Mouse (Mus musculus): ENCODE measurements at regions not wholly inside any gene's neighbourhood (a gene's known extent, or its start where the extent isn't known, plus 50 kb on each side); places are given as distances from the start of the nearest gene placed in this dataset.
"Not testable (repeated sequence)": the region's sequence is repeated elsewhere in the genome, so short reads cannot be mapped to it uniquely, and the experiment has no call there.

DNA sequence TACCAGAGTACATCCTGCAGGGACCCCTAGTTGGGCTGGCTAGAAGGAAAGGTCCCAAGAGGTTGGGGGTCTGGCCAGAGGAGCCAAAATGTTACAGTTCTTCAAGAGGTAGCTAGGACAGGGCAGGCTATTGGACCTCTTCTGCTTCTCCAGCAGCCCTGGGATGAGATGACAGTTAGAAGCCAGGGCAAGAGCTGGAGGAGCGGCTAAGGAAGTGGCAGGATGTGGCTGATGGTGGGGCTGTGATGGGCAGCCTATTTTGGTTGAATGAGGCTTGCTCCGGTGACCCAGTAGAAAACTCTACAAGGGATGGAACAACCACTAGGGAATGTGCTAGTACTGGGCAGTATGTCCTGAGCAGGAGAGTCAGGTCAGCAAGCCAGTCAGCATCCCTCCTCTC, 82.8 kb downstream of the Ddx11 start:
- Histone ChIP-seq H3K4me2 (ENCODE audit: low read depth, low read length) (no peak overlapping the region), H3K9me3 (replicated peaks; ENCODE audit: control insufficient read depth, low read length) (no peaks in the 10 kb centered on the region), H3K36me3 (ENCODE audit: control insufficient read depth, insufficient read depth) (no peaks in the 10 kb centered on the region), H3K9ac (ENCODE audit: low read depth, low read length) (no peak overlapping the region), H3K4me1 (ENCODE audit: control insufficient read depth, low read depth, low read length) (no peaks in the 10 kb centered on the region), H3K27me3 (ENCODE audit: control insufficient read depth, insufficient read depth, low read depth, low read length) (no peaks in the 10 kb centered on the region), H3K27ac (ENCODE audit: low read length) (no peak overlapping the region), H3K4me3 (ENCODE audit: low read depth, low read length) (no peak overlapping the region)
- 48% methylated on average over 2 of the region's 2 CpGs for WGBS (ENCODE audit: insufficient replicate concordance)
- no peak for ATAC-seq (ENCODE audit: low read depth)

- H3K36me3 ChIP-seq (ENCODE audit: control insufficient read depth, insufficient read depth); H3K9me3 ChIP-seq (replicated peaks; ENCODE audit: control insufficient read depth, low read length); H3K27me3 ChIP-seq (ENCODE audit: control insufficient read depth, insufficient read depth, low read depth, low read length); H3K4me1 ChIP-seq (ENCODE audit: control insufficient read depth, low read depth, low read length); H3K27ac ChIP-seq (ENCODE audit: low read length); ATAC-seq (ENCODE audit: low read depth); H3K4me3 ChIP-seq (ENCODE audit: low read depth, low read length); H3K9ac ChIP-seq (ENCODE audit: low read depth, low read length); H3K4me2 ChIP-seq (ENCODE audit: low read depth, low read length): not testable (repeated sequence)
- 59% methylated on average over 6 of the region's 6 CpGs for WGBS (ENCODE audit: insufficient replicate concordance)
Measured at GRCm38 (mm10) chr17:66207653-66208497, 84.6 kb downstream of the Ddx11 start.

DNA sequence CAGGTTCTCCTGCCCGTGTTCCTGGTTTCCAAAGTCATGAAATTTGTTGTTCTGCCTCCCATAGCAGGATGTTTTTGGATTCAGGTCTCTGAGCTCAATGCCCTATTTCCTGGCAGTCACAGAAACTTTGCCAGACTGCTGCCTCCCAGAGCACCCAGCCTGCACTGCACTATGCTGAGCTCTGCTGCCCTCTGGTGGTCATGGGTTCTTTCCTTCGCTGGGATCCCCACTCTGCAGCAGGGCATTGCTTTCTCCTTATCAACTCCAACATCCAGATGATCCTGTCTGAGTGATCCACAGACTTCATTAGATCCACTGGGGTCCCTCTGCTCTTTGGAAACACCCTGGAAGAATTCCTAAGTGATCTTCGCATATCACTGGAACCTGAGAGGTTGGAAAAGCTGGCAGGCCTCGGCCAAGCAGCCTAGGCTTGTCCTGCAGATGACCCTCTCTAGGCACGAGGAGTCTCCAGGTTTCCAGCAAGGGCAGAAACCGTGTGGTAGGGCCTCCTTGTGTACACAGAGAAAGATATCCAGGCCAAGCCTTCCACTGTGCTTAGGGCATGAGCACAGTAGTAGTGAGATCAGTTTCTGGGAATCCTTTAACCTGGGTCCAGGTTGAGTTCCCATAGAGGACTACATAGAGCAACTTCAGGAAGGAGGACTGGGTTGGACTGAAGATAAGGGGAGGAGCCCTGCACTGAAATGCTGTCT, 85.6 kb downstream of the Ddx11 start:
- 0 out of 2 replicates have a peak, but pooled peaks have one; percentile 37 for ATAC-seq (ENCODE audit: low read depth)

GRCm38 (mm10) chr17:66211561-66211960, 88.2 kb downstream of the Ddx11 start:
- no peak for ATAC-seq (ENCODE audit: low read depth)
- 71% methylated on average over 7 of the region's 7 CpGs for WGBS (ENCODE audit: insufficient replicate concordance)
- H3K4me3 ChIP-seq (ENCODE audit: low read depth, low read length): no peak overlapping the region
- H3K27ac ChIP-seq (ENCODE audit: low read length): no peak overlapping the region
- H3K4me1 ChIP-seq (ENCODE audit: control insufficient read depth, low read depth, low read length): no peaks in the 10 kb centered on the region
- H3K9me3 ChIP-seq (replicated peaks; ENCODE audit: control insufficient read depth, low read length): no peaks in the 10 kb centered on the region
- no peak overlapping the region for H3K4me2 ChIP-seq (ENCODE audit: low read depth, low read length)
- H3K9ac ChIP-seq (ENCODE audit: low read depth, low read length): no peak overlapping the region
- no peaks in the 10 kb centered on the region for H3K27me3 ChIP-seq (ENCODE audit: control insufficient read depth, insufficient read depth, low read depth, low read length)
- no peaks in the 10 kb centered on the region for H3K36me3 ChIP-seq (ENCODE audit: control insufficient read depth, insufficient read depth)

More for the DNA sequence above, 85.6 kb downstream of the Ddx11 start:
- not testable (repeated sequence) for H3K9me3 ChIP-seq (replicated peaks; ENCODE audit: control insufficient read depth, low read length); H3K4me2 ChIP-seq (ENCODE audit: low read depth, low read length); H3K4me3 ChIP-seq (ENCODE audit: low read depth, low read length); H3K9ac ChIP-seq (ENCODE audit: low read depth, low read length); H3K4me1 ChIP-seq (ENCODE audit: control insufficient read depth, low read depth, low read length); H3K27ac ChIP-seq (ENCODE audit: low read length); H3K27me3 ChIP-seq (ENCODE audit: control insufficient read depth, insufficient read depth, low read depth, low read length); H3K36me3 ChIP-seq (ENCODE audit: control insufficient read depth, insufficient read depth)
- WGBS (ENCODE audit: insufficient replicate concordance): 35% methylated on average over 3 of the region's 6 CpGs

GRCm38 (mm10) chr17:66212616-66213015, 89.3 kb downstream of the Ddx11 start:
- ATAC-seq (ENCODE audit: low read depth): peak; percentile 37
- Histone ChIP-seq H3K4me2 (ENCODE audit: low read depth, low read length) (no peak overlapping the region), H3K4me1 (ENCODE audit: control insufficient read depth, low read depth, low read length) (no peaks in the 10 kb centered on the region), H3K27me3 (ENCODE audit: control insufficient read depth, insufficient read depth, low read depth, low read length) (no peaks in the 10 kb centered on the region), H3K9me3 (replicated peaks; ENCODE audit: control insufficient read depth, low read length) (no peaks in the 10 kb centered on the region), H3K4me3 (ENCODE audit: low read depth, low read length) (no peak overlapping the region), H3K27ac (ENCODE audit: low read length) (no peak overlapping the region), H3K9ac (ENCODE audit: low read depth, low read length) (no peak overlapping the region), H3K36me3 (ENCODE audit: control insufficient read depth, insufficient read depth) (no peaks in the 10 kb centered on the region)
- WGBS (ENCODE audit: insufficient replicate concordance): 63% methylated on average over 9 of the region's 9 CpGs

- no peaks in the 10 kb centered on the region for H3K36me3 ChIP-seq (ENCODE audit: control insufficient read depth, insufficient read depth)
- no peak overlapping the region for H3K4me2 ChIP-seq (ENCODE audit: low read depth, low read length)
- H3K9ac ChIP-seq (ENCODE audit: low read depth, low read length): no peak overlapping the region
- WGBS (ENCODE audit: insufficient replicate concordance): 82% methylated on average over 6 of the region's 6 CpGs
- no peaks in the 10 kb centered on the region; the same call in 1 of the 2 replicates for H3K27me3 ChIP-seq (ENCODE audit: control insufficient read depth, insufficient read depth, low read depth, low read length)
- H3K27ac ChIP-seq (ENCODE audit: low read length): no peak overlapping the region
- no peak overlapping the region for H3K4me3 ChIP-seq (ENCODE audit: low read depth, low read length)
- no peaks in the 10 kb centered on the region for H3K9me3 ChIP-seq (replicated peaks; ENCODE audit: control insufficient read depth, low read length)
- no peak for ATAC-seq (ENCODE audit: low read depth)
- H3K4me1 ChIP-seq (ENCODE audit: control insufficient read depth, low read depth, low read length): no peaks in the 10 kb centered on the region
Measured at GRCm38 (mm10) chr17:66218321-66218720, 95.0 kb downstream of the Ddx11 start.

DNA sequence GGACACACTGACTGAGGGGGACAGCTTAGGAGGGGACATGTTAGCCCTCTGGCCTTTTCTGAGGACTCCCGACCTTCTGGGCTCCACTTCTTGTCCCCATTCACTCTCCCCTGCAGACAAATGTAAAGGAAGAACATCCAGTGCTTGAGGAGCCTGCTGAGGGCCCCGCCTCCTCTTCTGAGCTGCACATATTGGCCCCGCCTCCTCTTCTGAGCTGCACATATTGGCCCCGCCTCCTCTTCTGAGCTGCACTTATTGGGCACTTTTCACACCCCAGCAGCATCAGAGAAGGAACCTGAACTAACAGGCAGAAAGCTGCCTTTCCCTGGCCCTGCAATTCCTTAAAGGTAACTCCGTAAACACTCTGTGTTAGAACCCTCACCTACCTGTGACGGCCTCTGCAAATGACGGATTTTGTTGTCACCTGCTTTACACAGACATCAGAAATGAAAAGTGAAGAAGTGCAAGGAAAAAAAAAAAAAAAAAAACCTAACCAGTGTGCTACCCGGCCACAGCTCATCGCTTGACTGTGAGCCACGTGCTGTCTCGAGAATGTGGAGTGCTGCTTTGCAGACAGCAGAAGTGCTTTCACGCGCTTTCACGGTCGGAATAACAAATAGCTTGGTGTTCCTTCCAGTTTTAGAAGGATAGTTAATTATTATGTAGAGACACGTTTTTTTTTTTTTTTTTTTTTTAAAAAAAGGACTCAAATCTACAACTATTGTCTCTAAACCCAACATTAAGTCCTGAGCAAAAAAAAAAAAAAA, 96.5 kb downstream of the Ddx11 start:
- no peaks in the 10 kb centered on the region for H3K4me1 ChIP-seq (ENCODE audit: control insufficient read depth, low read depth, low read length)
- no peak overlapping the region for H3K4me2 ChIP-seq (ENCODE audit: low read depth, low read length)
- no peak overlapping the region for H3K27ac ChIP-seq (ENCODE audit: low read length)
- no peak overlapping the region for H3K9ac ChIP-seq (ENCODE audit: low read depth, low read length)
- no peak overlapping the region for H3K4me3 ChIP-seq (ENCODE audit: low read depth, low read length)
- 58% methylated on average over 16 of the region's 16 CpGs for WGBS (ENCODE audit: insufficient replicate concordance)
- ATAC-seq (ENCODE audit: low read depth): no peak
- H3K9me3 ChIP-seq (replicated peaks; ENCODE audit: control insufficient read depth, low read length): no peaks in the 10 kb centered on the region
- H3K27me3 ChIP-seq (ENCODE audit: control insufficient read depth, insufficient read depth, low read depth, low read length): no peaks in the 10 kb centered on the region; the same call in 1 of the 2 replicates
- H3K36me3 ChIP-seq (ENCODE audit: control insufficient read depth, insufficient read depth): no peaks in the 10 kb centered on the region

DNA sequence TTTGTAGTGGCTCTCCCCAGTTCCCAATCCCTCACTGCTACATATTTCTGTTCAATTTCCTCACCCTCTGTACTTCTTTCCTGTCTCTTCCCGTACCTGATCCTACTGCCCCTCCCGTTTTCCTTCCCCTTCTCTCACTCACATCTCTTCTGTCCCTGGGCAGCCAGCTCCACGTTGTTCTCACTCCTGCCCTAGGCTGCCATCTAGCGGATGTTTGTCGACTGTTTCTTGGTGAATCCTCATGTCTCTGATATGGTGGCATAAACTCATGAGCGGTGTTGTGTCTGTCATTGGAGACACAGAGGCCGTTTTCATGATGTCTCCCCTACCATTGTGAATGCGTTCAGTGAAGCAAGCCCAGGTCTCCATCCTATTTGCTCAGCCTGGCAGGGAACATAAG, 97.9 kb downstream of the Ddx11 start:
- Histone ChIP-seq H3K9me3 (replicated peaks; ENCODE audit: control insufficient read depth, low read length) (no peaks in the 10 kb centered on the region), H3K4me3 (ENCODE audit: low read depth, low read length) (no peak overlapping the region), H3K27ac (ENCODE audit: low read length) (no peak overlapping the region), H3K9ac (ENCODE audit: low read depth, low read length) (no peak overlapping the region), H3K36me3 (ENCODE audit: control insufficient read depth, insufficient read depth) (no peaks in the 10 kb centered on the region), H3K4me1 (ENCODE audit: control insufficient read depth, low read depth, low read length) (no peaks in the 10 kb centered on the region), H3K4me2 (ENCODE audit: low read depth, low read length) (no peak overlapping the region), H3K27me3 (ENCODE audit: control insufficient read depth, insufficient read depth, low read depth, low read length) (no peaks in the 10 kb centered on the region; the same call in 1 of the 2 replicates)
- ATAC-seq (ENCODE audit: low read depth): no peak
- 6% methylated on average over 8 of the region's 8 CpGs for WGBS (ENCODE audit: insufficient replicate concordance)
